Mouse (Mus musculus): ENCODE measurements around the gene Nme8. TPM values are rescaled to one million over a fixed set of nuclear protein-coding genes. Genes with fewer than 3 reads are reported as not detected.

Gene Nme8
- polyA plus RNA-seq, 1 experiment from 2014 or later = not detected

- H3K4me1 ChIP-seq (ENCODE audit: insufficient read depth, low read length) = no peaks in the 10 kb centered on the region
- 28% methylated on average over 12 of the region's 12 CpGs for WGBS
- no peak overlapping the region for H3K4me2 ChIP-seq (replicated peaks; ENCODE audit: low read depth, low read length)
- H3K4me3 ChIP-seq (ENCODE audit: low read length) = no peak overlapping the region
- no peak overlapping the region for H3K9ac ChIP-seq (replicated peaks; ENCODE audit: low read length)
- no peaks in the 10 kb centered on the region for H3K36me3 ChIP-seq (ENCODE audit: insufficient read depth, low read length)
- no peaks in the 10 kb centered on the region for H3K27me3 ChIP-seq (ENCODE audit: insufficient read depth, low read length)
- H3K9me3 ChIP-seq (ENCODE audit: low read length) = no peaks in the 10 kb centered on the region
- peak; percentile 46; the same call in 1 of the 2 replicates for ATAC-seq (ENCODE audit: low FRiP score, low TSS enrichment)
- no peak overlapping the region for H3K27ac ChIP-seq (ENCODE audit: low read length)
Measured at GRCm38 (mm10) chr13:19698524-19699173, 1.1 kb upstream of the Nme8 start.

- Histone ChIP-seq H3K4me3 (ENCODE audit: low read length) (no peak overlapping the region), H3K36me3 (ENCODE audit: insufficient read depth, low read length) (no peaks in the 10 kb centered on the region), H3K27ac (ENCODE audit: low read length) (no peak overlapping the region), H3K9me3 (ENCODE audit: low read length) (no peaks in the 10 kb centered on the region), H3K4me2 (replicated peaks; ENCODE audit: low read depth, low read length) (no peak overlapping the region), H3K4me1 (ENCODE audit: insufficient read depth, low read length) (no peaks in the 10 kb centered on the region), H3K27me3 (ENCODE audit: insufficient read depth, low read length) (peaks cover 2% of the 10 kb centered on the region; the same call in 1 of the 2 replicates), H3K9ac (replicated peaks; ENCODE audit: low read length) (no peak overlapping the region)
- 92% methylated on average over 6 of the region's 6 CpGs for WGBS
- ATAC-seq (ENCODE audit: low FRiP score, low TSS enrichment) = no peak
Measured at GRCm38 (mm10) chr13:19690417-19690816, 7.2 kb downstream of the Nme8 start.

- Histone ChIP-seq H3K4me3 (ENCODE audit: low read length) (no peak overlapping the region), H3K9ac (replicated peaks; ENCODE audit: low read length) (no peak overlapping the region), H3K27me3 (ENCODE audit: insufficient read depth, low read length) (peaks cover 2% of the 10 kb centered on the region; the same call in 1 of the 2 replicates), H3K4me2 (replicated peaks; ENCODE audit: low read depth, low read length) (no peak overlapping the region), H3K36me3 (ENCODE audit: insufficient read depth, low read length) (no peaks in the 10 kb centered on the region), H3K9me3 (ENCODE audit: low read length) (no peaks in the 10 kb centered on the region), H3K4me1 (ENCODE audit: insufficient read depth, low read length) (no peaks in the 10 kb centered on the region), H3K27ac (ENCODE audit: low read length) (no peak overlapping the region)
- 75% methylated on average over 3 of the region's 3 CpGs for WGBS
- ATAC-seq (ENCODE audit: low FRiP score, low TSS enrichment) = no peak
Measured at GRCm38 (mm10) chr13:19689971-19690370, 7.6 kb downstream of the Nme8 start.

- Histone ChIP-seq H3K9me3 (ENCODE audit: low read length) (no peaks in the 10 kb centered on the region), H3K4me2 (replicated peaks; ENCODE audit: low read depth, low read length) (no peak overlapping the region), H3K36me3 (ENCODE audit: insufficient read depth, low read length) (no peaks in the 10 kb centered on the region), H3K4me1 (ENCODE audit: insufficient read depth, low read length) (no peaks in the 10 kb centered on the region), H3K27me3 (ENCODE audit: insufficient read depth, low read length) (no peaks in the 10 kb centered on the region), H3K9ac (replicated peaks; ENCODE audit: low read length) (no peak overlapping the region), H3K27ac (ENCODE audit: low read length) (no peak overlapping the region), H3K4me3 (ENCODE audit: low read length) (no peak overlapping the region)
- no peak for ATAC-seq (ENCODE audit: low FRiP score, low TSS enrichment)
- WGBS = 65% methylated on average over 2 of the region's 2 CpGs
Measured at GRCm38 (mm10) chr13:19684007-19684406, 13.6 kb downstream of the Nme8 start.

- H3K9me3 ChIP-seq (ENCODE audit: low read length) = no peaks in the 10 kb centered on the region
- H3K4me2 ChIP-seq (replicated peaks; ENCODE audit: low read depth, low read length) = no peak overlapping the region
- no peaks in the 10 kb centered on the region for H3K27me3 ChIP-seq (ENCODE audit: insufficient read depth, low read length)
- H3K9ac ChIP-seq (replicated peaks; ENCODE audit: low read length) = no peak overlapping the region
- 63% methylated on average over 8 of the region's 8 CpGs for WGBS
- H3K36me3 ChIP-seq (ENCODE audit: insufficient read depth, low read length) = no peaks in the 10 kb centered on the region
- no peak overlapping the region for H3K27ac ChIP-seq (ENCODE audit: low read length)
- ATAC-seq (ENCODE audit: low FRiP score, low TSS enrichment) = no peak
- no peaks in the 10 kb centered on the region for H3K4me1 ChIP-seq (ENCODE audit: insufficient read depth, low read length)
- H3K4me3 ChIP-seq (ENCODE audit: low read length) = no peak overlapping the region
Measured at GRCm38 (mm10) chr13:19682879-19683640, 14.5 kb downstream of the Nme8 start.

GRCm38 (mm10) chr13:19674601-19675000, 23.0 kb downstream of the Nme8 start:
- Histone ChIP-seq H3K9ac (replicated peaks; ENCODE audit: low read length) (no peak overlapping the region), H3K27me3 (ENCODE audit: insufficient read depth, low read length) (no peaks in the 10 kb centered on the region), H3K27ac (ENCODE audit: low read length) (no peak overlapping the region), H3K4me1 (ENCODE audit: insufficient read depth, low read length) (no peaks in the 10 kb centered on the region), H3K9me3 (ENCODE audit: low read length) (no peaks in the 10 kb centered on the region), H3K36me3 (ENCODE audit: insufficient read depth, low read length) (no peaks in the 10 kb centered on the region), H3K4me3 (ENCODE audit: low read length) (no peak overlapping the region), H3K4me2 (replicated peaks; ENCODE audit: low read depth, low read length) (no peak overlapping the region)
- ATAC-seq (ENCODE audit: low FRiP score, low TSS enrichment) = no peak

GRCm38 (mm10) chr13:19674025-19674424, 23.6 kb downstream of the Nme8 start:
- WGBS = 74% methylated on average over 3 of the region's 3 CpGs
- Histone ChIP-seq H3K27me3 (ENCODE audit: insufficient read depth, low read length) (no peaks in the 10 kb centered on the region), H3K9ac (replicated peaks; ENCODE audit: low read length) (no peak overlapping the region), H3K9me3 (ENCODE audit: low read length) (no peaks in the 10 kb centered on the region), H3K4me1 (ENCODE audit: insufficient read depth, low read length) (no peaks in the 10 kb centered on the region), H3K27ac (ENCODE audit: low read length) (no peak overlapping the region), H3K36me3 (ENCODE audit: insufficient read depth, low read length) (no peaks in the 10 kb centered on the region), H3K4me2 (replicated peaks; ENCODE audit: low read depth, low read length) (no peak overlapping the region), H3K4me3 (ENCODE audit: low read length) (no peak overlapping the region)
- no peak for ATAC-seq (ENCODE audit: low FRiP score, low TSS enrichment)

- H3K4me3 ChIP-seq (ENCODE audit: low read length) = no peak overlapping the region
Measured at GRCm38 (mm10) chr13:19668355-19669140, 29.0 kb downstream of the Nme8 start.

GRCm38 (mm10) chr13:19652405-19652804, 45.2 kb downstream of the Nme8 start:
- no peaks in the 10 kb centered on the region for H3K27me3 ChIP-seq (ENCODE audit: insufficient read depth, low read length)
- 83% methylated on average over 2 of the region's 2 CpGs for WGBS
- H3K9me3 ChIP-seq (ENCODE audit: low read length) = no peaks in the 10 kb centered on the region
- H3K36me3 ChIP-seq (ENCODE audit: insufficient read depth, low read length) = no peaks in the 10 kb centered on the region
- no peak overlapping the region for H3K27ac ChIP-seq (ENCODE audit: low read length)
- no peak overlapping the region for H3K4me3 ChIP-seq (ENCODE audit: low read length)
- no peak overlapping the region for H3K9ac ChIP-seq (replicated peaks; ENCODE audit: low read length)
- H3K4me1 ChIP-seq (ENCODE audit: insufficient read depth, low read length) = no peaks in the 10 kb centered on the region
- H3K4me2 ChIP-seq (replicated peaks; ENCODE audit: low read depth, low read length) = no peak overlapping the region
- ATAC-seq (ENCODE audit: low FRiP score, low TSS enrichment) = no peak

More at GRCm38 (mm10) chr13:19668355-19669140, 29.0 kb downstream of the Nme8 start:
- Histone ChIP-seq H3K27ac (ENCODE audit: low read length) (no peak overlapping the region), H3K4me2 (replicated peaks; ENCODE audit: low read depth, low read length) (no peak overlapping the region), H3K9me3 (ENCODE audit: low read length) (no peaks in the 10 kb centered on the region), H3K4me1 (ENCODE audit: insufficient read depth, low read length) (no peaks in the 10 kb centered on the region), H3K36me3 (ENCODE audit: insufficient read depth, low read length) (no peaks in the 10 kb centered on the region), H3K9ac (replicated peaks; ENCODE audit: low read length) (no peak overlapping the region), H3K27me3 (ENCODE audit: insufficient read depth, low read length) (no peaks in the 10 kb centered on the region)
- no peak for ATAC-seq (ENCODE audit: low FRiP score, low TSS enrichment)
- 73% methylated on average over 4 of the region's 4 CpGs for WGBS

All from kidney, embryonic 16.5 days (tissue).